Mouse (Mus musculus): ENCODE data around the gene Med10. TPM values are rescaled to one million over a fixed set of nuclear protein-coding genes. Genes with fewer than 3 reads are reported as not detected.

Med10 gene
- polyA plus RNA-seq, 1 experiment from 2014 or later, result 145 TPM

- 72% methylated on average over 3 of the region's 3 CpGs for WGBS
- Histone ChIP-seq H3K4me1 (ENCODE audit: control insufficient read depth, insufficient read depth, low read length) (peaks cover 4% of the 10 kb centered on the region; the same call in 1 of the 2 replicates), H3K9ac (replicated peaks; ENCODE audit: low read length) (no peak overlapping the region)
Measured at GRCm38 (mm10) chr13:69821169-69821822, 19.1 kb downstream of the Med10 start.

GRCm38 (mm10) chr13:69823920-69824637 is 21.9 kb downstream of the Med10 start:
- H3K4me3 ChIP-seq (replicated peaks; ENCODE audit: low read depth, low read length), result no peak overlapping the region
- no peak overlapping the region for H3K4me2 ChIP-seq (ENCODE audit: low read length)
- WGBS, result 61% methylated on average over 19 of the region's 19 CpGs
- H3K36me3 ChIP-seq (ENCODE audit: control insufficient read depth, insufficient read depth, low read length), result no peaks in the 10 kb centered on the region
- H3K9ac ChIP-seq (replicated peaks; ENCODE audit: low read length), result no peak overlapping the region
- no peaks in the 10 kb centered on the region for H3K27me3 ChIP-seq (ENCODE audit: control insufficient read depth, insufficient read depth, low read length)
- no peaks in the 10 kb centered on the region for H3K9me3 ChIP-seq (ENCODE audit: control insufficient read depth, low read length)
- DNase-seq (peak; percentile 40), ATAC-seq (ENCODE audit: low FRiP score, low TSS enrichment) (no peak)
- peak overlapping the region; percentile 52 for H3K27ac ChIP-seq (replicated peaks; ENCODE audit: low read depth, low read length)
- H3K4me1 ChIP-seq (ENCODE audit: control insufficient read depth, insufficient read depth, low read length), result peaks cover 4% of the 10 kb centered on the region; the same call in 1 of the 2 replicates

More at GRCm38 (mm10) chr13:69821169-69821822, 19.1 kb downstream of the Med10 start:
- ATAC-seq (ENCODE audit: low FRiP score, low TSS enrichment) (no peak), DNase-seq (no peak)
- Histone ChIP-seq H3K4me3 (replicated peaks; ENCODE audit: low read depth, low read length) (no peak overlapping the region), H3K9me3 (ENCODE audit: control insufficient read depth, low read length) (no peaks in the 10 kb centered on the region), H3K36me3 (ENCODE audit: control insufficient read depth, insufficient read depth, low read length) (peaks cover 22% of the 10 kb centered on the region), H3K4me2 (ENCODE audit: low read length) (no peak overlapping the region), H3K27me3 (ENCODE audit: control insufficient read depth, insufficient read depth, low read length) (no peaks in the 10 kb centered on the region), H3K27ac (replicated peaks; ENCODE audit: low read depth, low read length) (no peak overlapping the region)

- DNase-seq, result peak; percentile 52
- H3K27ac ChIP-seq (replicated peaks; ENCODE audit: low read depth, low read length), result no peak overlapping the region
Measured at GRCm38 (mm10) chr13:69825396-69826095, 23.4 kb downstream of the Med10 start.

GRCm38 (mm10) chr13:69830606-69831005 is 28.4 kb downstream of the Med10 start:
- Histone ChIP-seq H3K9ac (replicated peaks; ENCODE audit: low read length) (no peak overlapping the region), H3K4me3 (replicated peaks; ENCODE audit: low read depth, low read length) (no peak overlapping the region), H3K4me2 (ENCODE audit: low read length) (no peak overlapping the region), H3K4me1 (ENCODE audit: control insufficient read depth, insufficient read depth, low read length) (0 out of 2 replicates have a peak, but pooled peaks cover 3% of the 10 kb centered on the region), H3K27ac (replicated peaks; ENCODE audit: low read depth, low read length) (no peak overlapping the region), H3K36me3 (ENCODE audit: control insufficient read depth, insufficient read depth, low read length) (no peaks in the 10 kb centered on the region), H3K9me3 (ENCODE audit: control insufficient read depth, low read length) (no peaks in the 10 kb centered on the region), H3K27me3 (ENCODE audit: control insufficient read depth, insufficient read depth, low read length) (no peaks in the 10 kb centered on the region)
- DNase-seq (no peak), ATAC-seq (ENCODE audit: low FRiP score, low TSS enrichment) (no peak)
- WGBS, result 93% methylated on average over 8 of the region's 8 CpGs

More at GRCm38 (mm10) chr13:69825396-69826095, 23.4 kb downstream of the Med10 start:
- Histone ChIP-seq H3K9me3 (ENCODE audit: control insufficient read depth, low read length) (no peaks in the 10 kb centered on the region), H3K4me2 (ENCODE audit: low read length) (no peak overlapping the region), H3K27me3 (ENCODE audit: control insufficient read depth, insufficient read depth, low read length) (no peaks in the 10 kb centered on the region), H3K9ac (replicated peaks; ENCODE audit: low read length) (no peak overlapping the region), H3K4me1 (ENCODE audit: control insufficient read depth, insufficient read depth, low read length) (peaks cover 4% of the 10 kb centered on the region; the same call in 1 of the 2 replicates), H3K36me3 (ENCODE audit: control insufficient read depth, insufficient read depth, low read length) (no peaks in the 10 kb centered on the region), H3K4me3 (replicated peaks; ENCODE audit: low read depth, low read length) (no peak overlapping the region)
- ATAC-seq (ENCODE audit: low FRiP score, low TSS enrichment), result no peak
- WGBS, result 46% methylated on average over 8 of the region's 8 CpGs

- Histone ChIP-seq H3K4me2 (ENCODE audit: low read length) (no peak overlapping the region), H3K27ac (replicated peaks; ENCODE audit: low read depth, low read length) (no peak overlapping the region), H3K27me3 (ENCODE audit: control insufficient read depth, insufficient read depth, low read length) (no peaks in the 10 kb centered on the region), H3K36me3 (ENCODE audit: control insufficient read depth, insufficient read depth, low read length) (no peaks in the 10 kb centered on the region), H3K9me3 (ENCODE audit: control insufficient read depth, low read length) (no peaks in the 10 kb centered on the region), H3K4me3 (replicated peaks; ENCODE audit: low read depth, low read length) (no peak overlapping the region), H3K9ac (replicated peaks; ENCODE audit: low read length) (no peak overlapping the region), H3K4me1 (ENCODE audit: control insufficient read depth, insufficient read depth, low read length) (no peaks in the 10 kb centered on the region)
- 90% methylated on average over 9 of the region's 9 CpGs for WGBS
- ATAC-seq (ENCODE audit: low FRiP score, low TSS enrichment) (no peak), DNase-seq (no peak)
Measured at GRCm38 (mm10) chr13:69832578-69832977, 30.4 kb downstream of the Med10 start.

- no peaks in the 10 kb centered on the region for H3K4me1 ChIP-seq (ENCODE audit: control insufficient read depth, insufficient read depth, low read length)
- H3K9me3 ChIP-seq (ENCODE audit: control insufficient read depth, low read length), result no peaks in the 10 kb centered on the region
- H3K27ac ChIP-seq (replicated peaks; ENCODE audit: low read depth, low read length), result no peak overlapping the region
- 92% methylated on average over 11 of the region's 11 CpGs for WGBS
- no peak overlapping the region for H3K4me3 ChIP-seq (replicated peaks; ENCODE audit: low read depth, low read length)
- no peak overlapping the region for H3K4me2 ChIP-seq (ENCODE audit: low read length)
- H3K9ac ChIP-seq (replicated peaks; ENCODE audit: low read length), result no peak overlapping the region
- no peaks in the 10 kb centered on the region for H3K36me3 ChIP-seq (ENCODE audit: control insufficient read depth, insufficient read depth, low read length)
- DNase-seq, result no peak
- no peaks in the 10 kb centered on the region for H3K27me3 ChIP-seq (ENCODE audit: control insufficient read depth, insufficient read depth, low read length)
- no peak for ATAC-seq (ENCODE audit: low FRiP score, low TSS enrichment)
Measured at GRCm38 (mm10) chr13:69833416-69833815, 31.2 kb downstream of the Med10 start.

GRCm38 (mm10) chr13:69845592-69845991 is 43.4 kb downstream of the Med10 start:
- WGBS, result 82% methylated on average over 1 of the region's 1 CpGs
- H3K4me3 ChIP-seq (replicated peaks; ENCODE audit: low read depth, low read length), result no peak overlapping the region
- no peaks in the 10 kb centered on the region for H3K36me3 ChIP-seq (ENCODE audit: control insufficient read depth, insufficient read depth, low read length)
- no peak for DNase-seq
- no peaks in the 10 kb centered on the region for H3K9me3 ChIP-seq (ENCODE audit: control insufficient read depth, low read length)
- H3K27ac ChIP-seq (replicated peaks; ENCODE audit: low read depth, low read length), result no peak overlapping the region
- H3K27me3 ChIP-seq (ENCODE audit: control insufficient read depth, insufficient read depth, low read length), result no peaks in the 10 kb centered on the region
- ATAC-seq (ENCODE audit: low FRiP score, low TSS enrichment), result no peak
- H3K4me2 ChIP-seq (ENCODE audit: low read length), result no peak overlapping the region
- H3K4me1 ChIP-seq (ENCODE audit: control insufficient read depth, insufficient read depth, low read length), result no peaks in the 10 kb centered on the region
- no peak overlapping the region for H3K9ac ChIP-seq (replicated peaks; ENCODE audit: low read length)

- H3K27ac ChIP-seq (replicated peaks; ENCODE audit: low read depth, low read length), result no peak overlapping the region
Measured at GRCm38 (mm10) chr13:69849579-69849978, 47.4 kb downstream of the Med10 start.

More at GRCm38 (mm10) chr13:69849579-69849978, 47.4 kb downstream of the Med10 start:
- H3K27me3 ChIP-seq (ENCODE audit: control insufficient read depth, insufficient read depth, low read length), result no peaks in the 10 kb centered on the region
- ATAC-seq (ENCODE audit: low FRiP score, low TSS enrichment) (no peak), DNase-seq (no peak)
- 0 out of 2 replicates have a peak, but pooled peaks cover 3% of the 10 kb centered on the region for H3K4me1 ChIP-seq (ENCODE audit: control insufficient read depth, insufficient read depth, low read length)
- WGBS, result 97% methylated on average over 1 of the region's 1 CpGs
- no peak overlapping the region for H3K4me3 ChIP-seq (replicated peaks; ENCODE audit: low read depth, low read length)
- no peak overlapping the region for H3K9ac ChIP-seq (replicated peaks; ENCODE audit: low read length)
- H3K36me3 ChIP-seq (ENCODE audit: control insufficient read depth, insufficient read depth, low read length), result no peaks in the 10 kb centered on the region
- H3K4me2 ChIP-seq (ENCODE audit: low read length), result no peak overlapping the region
- H3K9me3 ChIP-seq (ENCODE audit: control insufficient read depth, low read length), result no peaks in the 10 kb centered on the region
